Mouse (Mus musculus) urinary bladder, postnatal 4 days (tissue): ENCODE data around the gene Rpl18a.

Experiments
- DNase-seq, 2 experiments: peaks; one replicate each; pipeline ENCODE4 v3.0.0; 2021 to 2022; ENCODE audit warnings: low spot score in 2 of 2

Gene Rpl18a

GRCm38 (mm10) chr8:70880546-70880945, 16.7 kb downstream of the Rpl18a start:
- no peak for DNase-seq

GRCm38 (mm10) chr8:70880126-70880525, 17.1 kb downstream of the Rpl18a start:
- DNase-seq, result no peak

- no peak for DNase-seq
These were observed 17.7 kb downstream of the Rpl18a start for GRCm38 (mm10) chr8:70879500-70879899.

- no peak for DNase-seq
These were observed 19.0 kb downstream of the Rpl18a start for GRCm38 (mm10) chr8:70878178-70878577.

- no peak for DNase-seq
These were observed 20.8 kb downstream of the Rpl18a start for GRCm38 (mm10) chr8:70876382-70876781.

GRCm38 (mm10) chr8:70874441-70874840, 22.8 kb downstream of the Rpl18a start:
- DNase-seq, result no peak

GRCm38 (mm10) chr8:70873364-70873985, 23.7 kb downstream of the Rpl18a start, which contains the start of gene Ccdc124:
Ccdc124 (minus strand) TSS chr8:70873935.
- DNase-seq, result peak; percentile 91 to 97

- no peak for DNase-seq
These were observed 24.4 kb downstream of the Rpl18a start for GRCm38 (mm10) chr8:70872643-70873363.

GRCm38 (mm10) chr8:70871195-70871807, 25.9 kb downstream of the Rpl18a start:
- DNase-seq, result no peak

GRCm38 (mm10) chr8:70869601-70870041, 27.6 kb downstream of the Rpl18a start:
- peak; percentile 61 to 77 for DNase-seq

- DNase-seq, result no peak
These were observed 28.0 kb downstream of the Rpl18a start for GRCm38 (mm10) chr8:70869199-70869571.

GRCm38 (mm10) chr8:70868559-70869198, 28.5 kb downstream of the Rpl18a start:
- no peak for DNase-seq

- DNase-seq, result no peak
These were observed 30.6 kb downstream of the Rpl18a start for GRCm38 (mm10) chr8:70866566-70866965.

- no peak for DNase-seq
These were observed 31.2 kb downstream of the Rpl18a start for GRCm38 (mm10) chr8:70866001-70866520.

GRCm38 (mm10) chr8:70865350-70866000, 31.7 kb downstream of the Rpl18a start:
- DNase-seq, result peak; percentile 98 to 99

- DNase-seq, result no peak
These were observed 32.4 kb downstream of the Rpl18a start for GRCm38 (mm10) chr8:70864712-70865221.

GRCm38 (mm10) chr8:70863956-70864711, 33.1 kb downstream of the Rpl18a start:
- no peak for DNase-seq

GRCm38 (mm10) chr8:70862824-70863641, 34.2 kb downstream of the Rpl18a start, which contains the start of gene Kcnn1:
Kcnn1 (minus strand) TSS chr8:70863258.
- no peak for DNase-seq

- no peak for DNase-seq
These were observed 39.7 kb downstream of the Rpl18a start for GRCm38 (mm10) chr8:70857516-70857915.
